Mouse (Mus musculus): ENCODE data around the gene Sec14l2.

DNA sequence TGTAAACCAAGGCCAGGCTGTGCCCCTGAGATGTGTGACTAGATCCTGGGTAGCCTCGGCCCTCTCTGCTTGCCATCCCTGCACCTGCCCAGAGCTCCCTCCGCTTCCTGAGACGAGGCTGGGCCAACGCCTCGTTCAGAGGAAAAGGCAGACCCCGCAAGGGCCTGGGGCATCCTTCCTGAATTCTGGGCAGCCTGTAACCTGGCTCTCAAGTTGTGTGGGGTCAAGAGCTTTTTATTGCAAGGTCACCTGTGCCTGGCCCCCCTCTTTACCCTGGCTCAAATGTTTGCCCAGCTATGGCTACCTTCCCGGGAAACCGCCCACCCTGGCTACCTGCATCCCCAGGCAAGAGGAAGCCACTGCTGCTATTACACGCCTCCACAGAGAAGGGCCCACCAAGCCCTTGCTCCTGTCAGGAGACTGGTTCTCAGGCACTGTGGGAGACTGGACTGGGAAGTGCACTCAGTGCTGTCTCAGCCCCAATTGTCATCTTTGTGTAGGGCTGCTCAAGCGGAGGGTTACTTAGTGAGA, 26.1 kb downstream of the Sec14l2 start:
- no peak for TF ChIP-seq CTCF (IDR thresholded peaks at IDR 0.05 in 2 of 3, conservative IDR thresholded peaks at IDR 0.05 in 1 of 3; ENCODE audit: control insufficient read depth in 1 of 3, insufficient read depth in 1 of 3, low read depth in 2 of 3, low read length in 3 of 3, poor library complexity in 1 of 3, severe bottlenecking in 1 of 3)
- TF ChIP-seq RCOR1 (IDR thresholded peaks at IDR 0.05; ENCODE audit: low read depth, low read length): peak; percentile 13; the same call in 1 of the 2 replicates
- TF ChIP-seq MAFK (IDR thresholded peaks at IDR 0.05; ENCODE audit: borderline replicate concordance, low read depth, low read length): no peak
- no peak for TF ChIP-seq POLR2AphosphoS2 (IDR thresholded peaks at IDR 0.05; ENCODE audit: low read length)
- no peak for TF ChIP-seq SIN3A (IDR thresholded peaks at IDR 0.05; ENCODE audit: low read length)
- TF ChIP-seq POLR2AphosphoS5 (IDR thresholded peaks at IDR 0.05; ENCODE audit: borderline replicate concordance, low read depth, low read length): no peak
- no peak for TF ChIP-seq GABPA (IDR thresholded peaks at IDR 0.05; ENCODE audit: low read depth, low read length)
- TF ChIP-seq POLR2A (IDR thresholded peaks at IDR 0.05; ENCODE audit: control insufficient read depth in 1 of 2, insufficient read depth in 1 of 2, low read depth in 1 of 2, low read length in 2 of 2, poor library complexity in 1 of 2): peak in 1 of 2 experiments; percentile 34; a peak in 2 of 4 replicates
